Mouse (Mus musculus): ENCODE results near the gene Gm48551. TPM values are rescaled to one million over a fixed set of nuclear protein-coding genes. Genes with fewer than 3 reads are reported as not detected.

Gene Gm48551
- polyA plus RNA-seq, 1 experiment from 2014 or later, result 1.9 TPM

GRCm38 (mm10) chr10:81415146-81415545 lies 30.9 kb downstream of the Gm48551 start:
- 76% methylated on average over 5 of the region's 5 CpGs for WGBS
- no peak overlapping the region for H3K9ac ChIP-seq (ENCODE audit: low read depth, low read length)
- ATAC-seq (replicated peaks; ENCODE audit: low FRiP score) (no peak), DNase-seq (ENCODE audit: low spot score) (no peak)
- peaks cover 73% of the 10 kb centered on the region for H3K4me1 ChIP-seq (replicated peaks; ENCODE audit: control insufficient read depth, insufficient read depth, low read length)
- no peak overlapping the region for H3K4me3 ChIP-seq (ENCODE audit: low read depth, low read length)
- H3K9me3 ChIP-seq (ENCODE audit: control insufficient read depth, low read length), result no peaks in the 10 kb centered on the region
- no peak overlapping the region for H3K27ac ChIP-seq (ENCODE audit: low read depth, low read length)
- no peaks in the 10 kb centered on the region; the same call in 1 of the 2 replicates for H3K27me3 ChIP-seq (replicated peaks; ENCODE audit: control insufficient read depth, insufficient read depth, low read length)
- no peaks in the 10 kb centered on the region for H3K36me3 ChIP-seq (ENCODE audit: control insufficient read depth, insufficient read depth, low read length)
- H3K4me2 ChIP-seq, result no peak overlapping the region

DNA sequence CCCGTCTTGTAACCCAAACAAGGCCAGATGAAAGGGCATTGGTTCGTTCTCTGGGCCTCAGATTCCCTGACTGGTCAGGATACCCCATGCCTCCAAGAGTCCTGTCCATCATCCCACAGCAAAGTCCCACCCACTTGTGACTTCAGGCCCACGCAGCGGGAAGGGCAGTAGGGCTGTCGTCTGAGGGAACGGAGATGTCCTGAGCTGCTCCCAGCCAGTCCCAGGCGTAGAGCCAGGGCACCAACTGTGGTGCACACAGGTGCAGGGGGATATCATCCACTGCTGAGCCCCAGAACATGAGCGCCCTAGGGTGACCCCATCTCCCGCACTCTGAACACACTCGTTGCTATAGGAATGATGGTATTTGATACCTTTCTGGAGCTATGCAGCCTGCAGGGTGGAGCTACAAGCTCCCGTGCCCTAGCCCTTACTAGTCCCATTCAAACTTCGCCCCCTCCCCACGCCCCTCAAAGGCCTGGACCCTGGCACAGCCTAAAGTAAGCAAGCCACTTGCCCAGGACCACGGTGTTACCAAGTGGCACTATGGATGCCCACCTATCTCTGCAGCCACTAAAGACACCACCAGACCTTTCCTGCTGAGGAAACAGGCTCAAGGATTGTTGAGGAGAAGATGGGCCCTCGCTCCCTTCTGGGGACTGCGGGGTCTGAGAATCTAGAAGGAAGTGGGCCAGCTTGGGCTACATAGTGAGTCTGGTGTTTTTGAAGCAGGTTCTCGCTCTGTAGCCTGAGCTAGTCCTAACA lies 31.5 kb downstream of the Gm48551 start:
- Histone ChIP-seq H3K9ac (ENCODE audit: low read depth, low read length) (no peak overlapping the region), H3K36me3 (ENCODE audit: control insufficient read depth, insufficient read depth, low read length) (no peaks in the 10 kb centered on the region)
- 67% methylated on average over 17 of the region's 17 CpGs for WGBS

DNA sequence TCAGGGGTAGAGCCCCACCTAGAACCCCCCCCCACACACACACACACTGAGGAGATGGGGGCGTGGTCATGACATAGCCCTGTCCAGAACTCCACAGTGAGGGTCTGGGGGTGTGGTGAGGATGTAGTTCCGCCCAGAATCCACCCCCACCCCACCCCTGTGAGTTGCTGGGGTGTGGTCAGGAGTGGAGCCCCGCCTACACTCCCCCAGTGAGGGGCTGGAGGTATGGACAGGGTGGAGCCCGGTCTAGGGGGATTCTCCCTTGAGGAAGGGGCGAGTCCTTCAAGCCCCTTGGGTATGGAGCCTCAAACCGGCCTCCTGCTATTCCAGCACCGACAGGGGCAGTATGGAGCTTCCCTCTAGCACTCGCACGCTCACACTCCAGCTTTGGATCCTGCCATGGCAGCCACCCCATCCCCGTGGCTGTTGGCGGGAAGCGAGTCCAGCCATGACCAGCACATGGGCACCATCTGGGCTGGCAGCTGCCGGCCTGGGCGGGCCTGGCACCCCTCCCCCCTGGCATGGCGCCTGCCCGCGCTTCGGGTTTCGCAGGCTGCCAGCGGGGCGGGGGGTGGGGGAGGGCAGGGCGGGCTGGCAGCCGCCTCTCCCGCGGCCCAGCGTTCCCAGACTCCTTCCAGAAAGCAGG lies 32.4 kb downstream of the Gm48551 start:
- no peak for DNase-seq (ENCODE audit: low spot score)
- H3K36me3 ChIP-seq (ENCODE audit: control insufficient read depth, insufficient read depth, low read length), result no peaks in the 10 kb centered on the region
- H3K27ac ChIP-seq (ENCODE audit: low read depth, low read length), result 0 out of 2 replicates have a peak overlapping the region, but pooled peaks have one; percentile 32
- no peaks in the 10 kb centered on the region for H3K9me3 ChIP-seq (ENCODE audit: control insufficient read depth, low read length)
- peak overlapping the region; percentile 82 for H3K4me2 ChIP-seq
- H3K9ac ChIP-seq (ENCODE audit: low read depth, low read length), result peak overlapping the region; percentile 57
- ATAC-seq (replicated peaks; ENCODE audit: low FRiP score), result peak; percentile 50
- H3K27me3 ChIP-seq (replicated peaks; ENCODE audit: control insufficient read depth, insufficient read depth, low read length), result peaks cover 5% of the 10 kb centered on the region
- peaks cover 57% of the 10 kb centered on the region for H3K4me1 ChIP-seq (replicated peaks; ENCODE audit: control insufficient read depth, insufficient read depth, low read length)
- H3K4me3 ChIP-seq (ENCODE audit: low read depth, low read length), result peak overlapping the region; percentile 44
- WGBS, result 3% methylated on average over 26 of the region's 26 CpGs

More for the DNA sequence above, 31.5 kb downstream of the Gm48551 start:
- Histone ChIP-seq H3K4me2 (no peak overlapping the region), H3K27ac (ENCODE audit: low read depth, low read length) (no peak overlapping the region), H3K4me1 (replicated peaks; ENCODE audit: control insufficient read depth, insufficient read depth, low read length) (peaks cover 67% of the 10 kb centered on the region), H3K9me3 (ENCODE audit: control insufficient read depth, low read length) (no peaks in the 10 kb centered on the region), H3K4me3 (ENCODE audit: low read depth, low read length) (no peak overlapping the region), H3K27me3 (replicated peaks; ENCODE audit: control insufficient read depth, insufficient read depth, low read length) (peaks cover 2% of the 10 kb centered on the region)
- ATAC-seq (replicated peaks; ENCODE audit: low FRiP score) (no peak), DNase-seq (ENCODE audit: low spot score) (no peak)

DNA sequence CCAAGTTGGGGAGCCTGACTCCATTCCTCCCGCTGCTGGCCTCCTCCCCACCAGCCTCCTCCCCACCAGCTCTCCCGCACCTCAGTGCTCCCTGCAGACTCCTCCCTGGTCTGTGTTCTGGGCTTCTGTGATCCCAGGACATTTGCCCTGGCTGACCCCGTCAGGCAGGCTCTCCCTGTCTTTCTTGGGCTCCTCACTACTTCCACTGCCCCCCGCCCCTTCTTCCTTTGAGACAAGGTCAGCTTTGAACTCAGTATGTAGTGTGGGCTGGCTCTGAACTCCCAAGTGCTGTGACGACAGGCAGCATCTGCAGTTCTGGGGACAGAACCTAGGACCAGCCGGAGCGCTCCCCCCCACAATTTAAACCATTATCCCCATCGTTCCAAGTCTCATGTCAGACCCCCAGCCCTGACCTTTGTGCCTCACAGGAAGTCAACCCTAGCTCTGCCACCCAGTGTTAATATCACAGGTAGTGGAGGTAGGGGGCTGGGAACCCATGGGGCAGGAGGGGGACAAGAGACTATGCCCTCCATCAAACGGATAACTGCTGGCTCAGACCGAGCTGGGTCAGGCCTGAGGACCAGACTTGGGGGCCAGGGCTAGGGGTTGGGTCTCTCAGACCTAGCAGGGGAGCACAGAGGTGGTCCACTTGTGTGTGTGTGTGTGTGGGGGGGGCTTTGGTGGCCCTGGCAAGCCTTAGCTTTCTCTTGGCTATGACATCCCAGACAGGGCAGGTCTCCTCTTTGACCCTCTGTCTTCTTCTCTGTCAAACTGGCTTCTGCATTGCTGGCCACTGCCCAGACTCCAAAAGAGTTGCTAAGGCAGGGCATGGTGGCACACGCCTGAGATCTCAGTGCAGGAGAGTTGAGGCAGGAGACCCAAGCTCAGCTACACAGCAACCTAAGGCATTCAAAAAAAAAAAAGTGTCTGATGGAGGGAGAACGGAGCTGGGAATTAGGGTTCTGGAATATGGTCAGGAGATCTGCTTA lies 33.3 kb downstream of the Gm48551 start:
- peaks cover 50% of the 10 kb centered on the region for H3K4me1 ChIP-seq (replicated peaks; ENCODE audit: control insufficient read depth, insufficient read depth, low read length)
- ATAC-seq (replicated peaks; ENCODE audit: low FRiP score), result no peak

DNA sequence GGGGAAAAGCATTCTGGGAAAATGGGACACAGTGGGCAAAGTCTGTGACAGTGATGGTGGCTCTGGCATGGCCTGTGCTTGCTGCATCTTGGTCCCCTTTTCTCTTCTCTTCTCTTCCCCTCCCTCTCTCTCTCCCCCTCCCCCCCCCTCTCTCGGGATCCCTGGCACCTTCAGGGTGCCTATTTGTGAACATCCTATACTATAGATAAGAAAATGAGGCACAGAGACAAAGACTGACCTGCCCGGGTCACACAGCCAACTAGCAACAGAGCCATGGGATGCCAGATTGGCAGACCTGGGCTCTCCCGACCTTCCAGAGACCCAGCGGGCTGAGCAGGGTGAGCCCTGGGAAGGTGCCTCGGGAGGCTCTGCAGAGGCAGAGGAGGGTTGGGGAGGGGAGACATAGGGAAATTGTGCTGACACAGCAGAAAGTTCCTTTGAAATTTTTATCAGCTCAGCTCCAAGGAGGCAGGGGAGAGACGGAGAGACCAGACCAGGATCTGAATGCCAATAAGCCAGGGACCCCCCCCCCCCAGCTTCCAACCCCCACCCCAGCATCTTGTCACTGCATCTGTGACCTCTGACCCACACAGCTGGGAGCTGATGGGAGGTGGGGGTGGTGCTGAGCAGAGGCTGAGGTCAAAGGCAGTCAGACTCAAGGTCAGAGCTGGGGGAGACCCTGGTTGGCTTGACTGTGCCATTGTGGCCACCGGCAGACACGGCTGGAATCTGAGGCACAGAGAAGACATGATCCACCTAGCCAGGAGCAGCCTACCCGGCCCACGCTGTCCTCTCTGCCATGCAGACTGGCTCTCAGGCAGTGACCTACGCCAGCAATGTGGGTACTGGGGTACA lies 34.2 kb downstream of the Gm48551 start:
- WGBS, result 43% methylated on average over 11 of the region's 11 CpGs
- H3K27ac ChIP-seq (ENCODE audit: low read depth, low read length), result no peak overlapping the region

More for the DNA sequence above, 33.3 kb downstream of the Gm48551 start:
- DNase-seq (ENCODE audit: low spot score), result no peak
- Histone ChIP-seq H3K4me3 (ENCODE audit: low read depth, low read length) (peak overlapping the region; percentile 44), H3K36me3 (ENCODE audit: control insufficient read depth, insufficient read depth, low read length) (no peaks in the 10 kb centered on the region), H3K27ac (ENCODE audit: low read depth, low read length) (peak overlapping the region; percentile 32), H3K27me3 (replicated peaks; ENCODE audit: control insufficient read depth, insufficient read depth, low read length) (peaks cover 9% of the 10 kb centered on the region), H3K9ac (ENCODE audit: low read depth, low read length) (peak overlapping the region; percentile 57), H3K9me3 (ENCODE audit: control insufficient read depth, low read length) (no peaks in the 10 kb centered on the region), H3K4me2 (peak overlapping the region; percentile 82)
- 40% methylated on average over 12 of the region's 12 CpGs for WGBS

GRCm38 (mm10) chr10:81419111-81419928 lies 35.1 kb downstream of the Gm48551 start:
- Histone ChIP-seq H3K36me3 (ENCODE audit: control insufficient read depth, insufficient read depth, low read length) (no peaks in the 10 kb centered on the region), H3K4me3 (ENCODE audit: low read depth, low read length) (no peak overlapping the region), H3K9ac (ENCODE audit: low read depth, low read length) (no peak overlapping the region), H3K4me1 (replicated peaks; ENCODE audit: control insufficient read depth, insufficient read depth, low read length) (peaks cover 37% of the 10 kb centered on the region), H3K27ac (ENCODE audit: low read depth, low read length) (no peak overlapping the region), H3K27me3 (replicated peaks; ENCODE audit: control insufficient read depth, insufficient read depth, low read length) (peaks cover 18% of the 10 kb centered on the region), H3K4me2 (no peak overlapping the region), H3K9me3 (ENCODE audit: control insufficient read depth, low read length) (no peaks in the 10 kb centered on the region)
- ATAC-seq (replicated peaks; ENCODE audit: low FRiP score), result no peak; the same call in 1 of the 2 replicates
- 83% methylated on average over 10 of the region's 10 CpGs for WGBS
- no peak for DNase-seq (ENCODE audit: low spot score)

More for the DNA sequence above, 34.2 kb downstream of the Gm48551 start:
- H3K36me3 ChIP-seq (ENCODE audit: control insufficient read depth, insufficient read depth, low read length), result no peaks in the 10 kb centered on the region
- DNase-seq (ENCODE audit: low spot score) (no peak), ATAC-seq (replicated peaks; ENCODE audit: low FRiP score) (no peak)
- peaks cover 9% of the 10 kb centered on the region for H3K27me3 ChIP-seq (replicated peaks; ENCODE audit: control insufficient read depth, insufficient read depth, low read length)
- no peak overlapping the region for H3K9ac ChIP-seq (ENCODE audit: low read depth, low read length)
- H3K4me2 ChIP-seq, result no peak overlapping the region
- H3K9me3 ChIP-seq (ENCODE audit: control insufficient read depth, low read length), result no peaks in the 10 kb centered on the region
- H3K4me1 ChIP-seq (replicated peaks; ENCODE audit: control insufficient read depth, insufficient read depth, low read length), result peaks cover 40% of the 10 kb centered on the region
- no peak overlapping the region for H3K4me3 ChIP-seq (ENCODE audit: low read depth, low read length)

- 80% methylated on average over 40 of the region's 40 CpGs for WGBS
- DNase-seq (ENCODE audit: low spot score) (no peak), ATAC-seq (replicated peaks; ENCODE audit: low FRiP score) (no peak)
- Histone ChIP-seq H3K27me3 (replicated peaks; ENCODE audit: control insufficient read depth, insufficient read depth, low read length) (peaks cover 27% of the 10 kb centered on the region), H3K36me3 (ENCODE audit: control insufficient read depth, insufficient read depth, low read length) (no peaks in the 10 kb centered on the region), H3K9ac (ENCODE audit: low read depth, low read length) (no peak overlapping the region), H3K4me3 (ENCODE audit: low read depth, low read length) (no peak overlapping the region), H3K4me2 (no peak overlapping the region), H3K4me1 (replicated peaks; ENCODE audit: control insufficient read depth, insufficient read depth, low read length) (peaks cover 29% of the 10 kb centered on the region), H3K27ac (ENCODE audit: low read depth, low read length) (no peak overlapping the region), H3K9me3 (ENCODE audit: control insufficient read depth, low read length) (no peaks in the 10 kb centered on the region)
Observed at GRCm38 (mm10) chr10:81420191-81420767, 36.0 kb downstream of the Gm48551 start.

All from liver, embryonic 11.5 days (tissue).